Comparison of ENCODE assay signal across 31 mouse cellular contexts in the genomic region with DNA sequence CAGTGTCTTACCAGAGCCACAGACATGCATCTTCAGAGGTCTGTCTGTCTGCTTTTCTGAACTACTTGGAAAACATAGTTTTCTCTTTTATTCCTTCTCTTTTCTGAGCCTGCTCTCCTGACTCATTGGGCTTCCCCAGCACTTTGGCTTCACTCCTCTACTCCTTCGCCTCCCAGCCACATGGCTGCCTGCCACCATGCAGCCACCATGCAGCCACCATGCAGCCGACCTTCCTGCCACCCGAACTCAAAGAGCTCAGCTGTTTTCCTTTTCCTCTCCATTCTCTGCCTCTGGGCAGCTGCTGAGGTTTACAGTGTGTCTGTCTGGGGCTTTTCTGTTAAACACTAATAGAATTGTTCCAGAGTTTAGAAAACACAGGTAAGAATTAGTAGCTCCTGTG. TPM values are rescaled to one million over a fixed set of nuclear protein-coding genes. Genes with fewer than 3 reads are reported as not detected.
DNase-seq lines count a peak whose midpoint lies in the region; ATAC-seq lines count a peak whose summit lies in the region.
"Had no signal": no experiment of that assay in that cellular context is flagged by ENCODE, and none has a peak within 500 bp of the region (broad histone marks: within the 10 kb centered on the region; RNA-seq: fewer than 3 reads in every experiment).

No protein-coding gene starts in this region.

- no peaks in the 10 kb centered on the region for H3K4me1 ChIP-seq in heart, embryonic 10.5 days
- H3K4me1 ChIP-seq: embryonic facial prominence, embryonic 10.5 days; embryonic facial prominence, embryonic 15.5 days; forebrain, embryonic 12.5 days; hindbrain, embryonic 13.5 days; limb, embryonic 13.5 days; megakaryocyte, embryonic 14.5 days; midbrain, embryonic 12.5 days; neural tube, embryonic 12.5 days had no signal

- peak; percentile 33 to 56 for DNase-seq in cerebellum, postnatal 10 days
- DNase-seq in heart, adult 18-20 months: peak; percentile 14 to 17
- no peak for DNase-seq in heart, embryonic 10.5 days (ENCODE audit: low spot score)
- peak; percentile 4 for DNase-seq in lung, postnatal 10 days
- no peak for DNase-seq in lung, adult 18-20 months
- no peak for DNase-seq in kidney, postnatal 10 days
- DNase-seq: cerebellum, adult 2 months; forebrain, postnatal 0 days; heart, postnatal 36 days; kidney, adult 8-10 months; lung, postnatal 4 days; right cerebral cortex, adult 18-20 months; right cerebral cortex, postnatal 4 days; thymus, adult 18-20 months; thymus, postnatal 36 days had no signal

- 69% methylated on average over 3 of the region's 3 CpGs for WGBS in heart, embryonic 10.5 days

- H3K27ac ChIP-seq in heart, embryonic 10.5 days: no peak overlapping the region
- H3K27ac ChIP-seq: embryonic facial prominence, embryonic 10.5 days; embryonic facial prominence, embryonic 15.5 days; forebrain, embryonic 12.5 days; heart, embryonic 15.5 days; hindbrain, embryonic 13.5 days; kidney, postnatal 0 days; limb, embryonic 13.5 days; midbrain, embryonic 12.5 days; neural tube, embryonic 12.5 days; stomach, postnatal 0 days had no signal

- ATAC-seq in cerebellum, adult (ENCODE audit: insufficient number of reproducible peaks, low FRiP score, low TSS enrichment): no peak
- ATAC-seq: forebrain, postnatal 0 days; intestine, embryonic 16.5 days; Patski had no signal

- H3K27me3 ChIP-seq in heart, embryonic 10.5 days (ENCODE audit: insufficient read depth, poor library complexity, severe bottlenecking): no peaks in the 10 kb centered on the region
- H3K27me3 ChIP-seq: CH12.LX; embryonic facial prominence, embryonic 15.5 days; forebrain, embryonic 12.5 days; heart, embryonic 15.5 days; hindbrain, embryonic 13.5 days; limb, embryonic 13.5 days; megakaryocyte, embryonic 14.5 days; midbrain, embryonic 12.5 days; neural tube, embryonic 12.5 days had no signal

- peaks cover 11% of the 10 kb centered on the region; the same call in 1 of the 2 replicates for H3K36me3 ChIP-seq in heart, embryonic 10.5 days
- H3K36me3 ChIP-seq: embryonic facial prominence, embryonic 10.5 days; embryonic facial prominence, embryonic 15.5 days; heart, embryonic 15.5 days; limb, embryonic 13.5 days; midbrain, embryonic 12.5 days; neural tube, embryonic 12.5 days had no signal

- H3K4me3 ChIP-seq in heart, embryonic 10.5 days: no peak overlapping the region
- H3K4me3 ChIP-seq: embryonic facial prominence, embryonic 10.5 days; embryonic facial prominence, embryonic 15.5 days; forebrain, embryonic 12.5 days; heart, embryonic 15.5 days; hindbrain, embryonic 13.5 days; limb, embryonic 13.5 days; megakaryocyte, embryonic 14.5 days; midbrain, embryonic 12.5 days; myocyte; neural tube, embryonic 12.5 days had no signal

- no peaks in the 10 kb centered on the region for H3K9me3 ChIP-seq in heart, embryonic 10.5 days
- H3K9me3 ChIP-seq: embryonic facial prominence, embryonic 10.5 days; embryonic facial prominence, embryonic 15.5 days; forebrain, embryonic 12.5 days; heart, embryonic 15.5 days; hindbrain, embryonic 13.5 days; limb, embryonic 13.5 days; megakaryocyte, embryonic 14.5 days; midbrain, embryonic 12.5 days; neural tube, embryonic 12.5 days had no signal

RNA-seq across cellular contexts. Expression of gene Hectd2, which starts 19.5 kb away (rescaled TPM):
- 1 to 10 TPM; 1.5 TPM for total RNA-seq in heart, adult 18-20 months (2021)
- 6.7 and 11.4 TPM in 2 replicates for polyA plus RNA-seq in heart, embryonic 10.5 days (2016; fragmentation: Nextera tagmentation; extraction: Ambion mirVana)

Comparison
In these comparisons a context has a peak if more than half of its experiments do, and no peak if none do; other contexts are left out.
1. DNase-seq: peak in cerebellum, postnatal 10 days (2 of 2), heart, adult 18-20 months (2 of 2) and lung, postnatal 10 days (single experiment); none in heart, embryonic 10.5 days (single experiment), lung, adult 18-20 months (0 of 2) and kidney, postnatal 10 days (single experiment).